9 mouse cellular contexts compared by ENCODE assay signal in genomic region chr4:101601758-101602157, GRCm38 (mm10). TPM values are rescaled to one million over a fixed set of nuclear protein-coding genes. Genes with fewer than 3 reads are reported as not detected.
DNase-seq lines count a peak whose midpoint lies in the region; ATAC-seq and TF ChIP-seq lines count a peak whose summit lies in the region.
"Had no signal": no experiment of that assay in that cellular context is flagged by ENCODE, and none has a peak within 500 bp of the region (broad histone marks: within the 10 kb centered on the region; RNA-seq: fewer than 3 reads in every experiment).

No protein-coding gene starts in this region.

- H3K4me2 ChIP-seq in kidney, postnatal 0 days (ENCODE audit: low read length): no peak overlapping the region
- H3K4me2 ChIP-seq: liver, embryonic 15.5 days had no signal

- no peak overlapping the region for H3K27ac ChIP-seq in kidney, postnatal 0 days
- H3K27ac ChIP-seq: liver, embryonic 15.5 days had no signal

- ATAC-seq in kidney, postnatal 0 days (replicated peaks; ENCODE audit: low FRiP score, low read depth): no peak
- peak; percentile 62 for ATAC-seq in CD4-positive, CD25-positive, alpha-beta regulatory T cell, adult 4 months
- no peak for ATAC-seq in erythroblast, adult 5-6 weeks (replicated peaks; ENCODE audit: low FRiP score, poor library complexity, severe bottlenecking)

- no peaks in the 10 kb centered on the region for H3K36me3 ChIP-seq in kidney, postnatal 0 days (ENCODE audit: insufficient read depth, low read length)
- H3K36me3 ChIP-seq: liver, embryonic 15.5 days had no signal

- peak; percentile 9 for DNase-seq in kidney, postnatal 0 days (ENCODE audit: low spot score)
- no peak for DNase-seq in kidney, adult 11 months
- DNase-seq in R1 (ENCODE audit: low read depth, low spot score): peak; percentile 59
- peak; percentile 11 to 52 for DNase-seq in kidney, postnatal 36 days
- DNase-seq in right cerebral cortex, adult 18-20 months: no peak
- no peak for DNase-seq in spleen, postnatal 36 days (ENCODE audit: low spot score in 2 of 2)

- H3K9me3 ChIP-seq in kidney, postnatal 0 days (replicated peaks; ENCODE audit: low read length): no peaks in the 10 kb centered on the region
- H3K9me3 ChIP-seq: liver, embryonic 15.5 days had no signal

- H3K4me1 ChIP-seq in kidney, postnatal 0 days (replicated peaks; ENCODE audit: insufficient read depth, low read length): no peaks in the 10 kb centered on the region
- H3K4me1 ChIP-seq: liver, embryonic 15.5 days had no signal

- H3K9ac ChIP-seq in kidney, postnatal 0 days (ENCODE audit: low read depth, low read length): no peak overlapping the region
- H3K9ac ChIP-seq: liver, embryonic 15.5 days had no signal

- peak; percentile 54 for TF ChIP-seq CTCF in kidney, postnatal 0 days (IDR thresholded peaks at IDR 0.05; ENCODE audit: low read depth)

- H3K27me3 ChIP-seq in kidney, postnatal 0 days (ENCODE audit: insufficient read depth, low read length): no peaks in the 10 kb centered on the region
- H3K27me3 ChIP-seq: liver, embryonic 15.5 days had no signal

- H3K4me3 ChIP-seq in kidney, postnatal 0 days (replicated peaks; ENCODE audit: low read depth, low read length): no peak overlapping the region
- H3K4me3 ChIP-seq: liver, embryonic 15.5 days had no signal

RNA-seq across cellular contexts. Expression of gene Leprot, which starts 45.8 kb away (rescaled TPM):
- 113 and 117 TPM in 2 replicates for polyA plus RNA-seq in kidney, postnatal 0 days (2015; fragmentation: Nextera tagmentation; extraction: Ambion mirVana)
- polyA plus RNA-seq in CD4-positive, CD25-positive, alpha-beta regulatory T cell, adult 4 months (2017; shearing (Covaris generic)): 10 to 100 TPM; 77.3 to 88.8 TPM
- total RNA-seq in erythroblast, adult 5-6 weeks (2015; ENCODE audit: low replicate concordance): 16.1 and 21.9 TPM in 2 replicates
- total RNA-seq in erythroblast, adult 5-6 weeks (2017; ENCODE audit: low replicate concordance): 26.3 and 31.0 TPM in 2 replicates

Comparison
In these comparisons a context has a peak if more than half of its experiments do, and no peak if none do; other contexts are left out.
1. DNase-seq: peak in kidney, postnatal 0 days (single experiment), R1 (single experiment) and kidney, postnatal 36 days (2 of 2); none in kidney, adult 11 months (single experiment), right cerebral cortex, adult 18-20 months (single experiment) and spleen, postnatal 36 days (0 of 2).